Mouse (Mus musculus) splenic B cell, adult 2 months (primary cell): ENCODE results near the gene Mettl7a3.
A peak's percentile ranks its signal among the peaks of the same experiment; 100 is the strongest.
"Not testable (repeated sequence)": the region's sequence is repeated elsewhere in the genome, so short reads cannot be mapped to it uniquely, and the experiment has no call there.

Experiments used
- DNase-seq: peaks from one replicate; pipeline ENCODE4 v3.0.0-alpha.2; 2011; ENCODE audit warnings: low read depth, low spot score
- H3K27me3 ChIP-seq: 2 replicates; pipeline ENCODE4 v1.6.1; 2012; ENCODE audit warnings: mild to moderate bottlenecking, low read length, moderate library complexity, mixed read lengths; ENCODE audit not compliant: control insufficient read depth, poor library complexity, insufficient read depth, severe bottlenecking
- H3K36me3 ChIP-seq: 2 replicates; pipeline ENCODE4 v1.6.1; 2012; ENCODE audit warnings: mild to moderate bottlenecking, low read length, moderate library complexity, mixed read lengths; ENCODE audit not compliant: control insufficient read depth, poor library complexity, insufficient read depth, severe bottlenecking

The Mettl7a3 gene

DNA sequence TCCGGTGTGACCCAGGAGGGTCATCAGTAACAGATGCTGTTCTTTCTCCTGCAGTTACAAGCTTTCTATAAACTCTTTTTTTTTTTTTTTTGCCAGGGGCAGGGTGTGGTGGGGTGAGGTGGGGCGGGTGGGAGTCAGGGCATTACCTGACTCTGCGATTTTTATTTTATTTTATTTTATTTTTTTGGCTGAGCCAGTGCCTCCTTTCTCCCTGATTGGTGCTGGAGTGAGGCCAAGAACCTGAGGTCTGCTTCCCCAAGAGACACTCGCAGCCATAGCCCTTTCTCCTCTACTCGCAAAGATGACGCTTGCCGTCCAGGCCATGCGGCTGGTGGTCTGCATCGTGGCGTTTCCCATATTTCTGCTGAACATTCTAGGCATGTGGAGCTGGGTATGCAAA is at the start of gene Mettl7a3:
Gene Mettl7a3 (plus strand): TSS at position 301 of the 400 bp plus-strand sequence.
- no peaks in the 10 kb centered on the region for H3K36me3 ChIP-seq
- H3K27me3 ChIP-seq = no peaks in the 10 kb centered on the region
- no peak for DNase-seq

DNA sequence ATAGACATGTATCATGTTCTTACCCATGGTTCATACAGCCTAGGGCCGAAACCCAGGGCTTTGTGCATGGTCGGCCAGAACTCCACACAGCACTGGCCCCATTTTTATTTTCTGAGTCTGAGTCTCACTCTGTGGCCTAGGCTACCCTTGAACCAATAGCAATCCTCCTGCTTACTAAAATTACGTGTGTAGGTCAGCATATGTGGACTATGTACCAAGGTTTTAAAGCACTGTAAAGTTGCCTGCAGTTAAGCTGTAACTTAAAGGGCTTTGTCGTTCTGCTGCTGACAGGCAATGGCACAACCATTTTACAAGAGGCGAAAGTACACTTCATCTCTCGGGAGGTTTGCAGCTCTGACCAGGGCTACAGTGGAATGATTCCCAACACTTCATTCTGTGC is 45.7 kb upstream of the Mettl7a3 start:
- Histone ChIP-seq H3K36me3 (no peaks in the 10 kb centered on the region), H3K27me3 (no peaks in the 10 kb centered on the region)
- DNase-seq = no peak

DNA sequence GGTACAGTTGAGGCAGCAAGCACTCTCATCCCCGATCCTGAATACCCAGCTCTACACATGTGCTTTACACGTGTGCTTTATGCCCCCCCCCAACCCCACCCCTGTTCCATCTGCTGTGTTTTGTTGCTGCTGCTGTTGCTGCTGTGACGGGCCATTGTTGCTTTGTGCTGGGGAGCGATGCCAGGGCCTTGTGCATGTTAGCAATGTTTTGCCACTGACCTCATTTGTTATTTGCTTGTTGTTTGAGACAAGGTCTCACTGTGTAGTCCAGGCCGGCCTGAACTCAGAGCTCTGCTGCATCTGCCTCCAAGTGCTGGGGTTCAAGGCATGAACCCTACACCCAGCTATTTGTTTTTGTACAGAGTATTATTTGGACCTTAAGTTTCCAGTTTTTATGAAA is 43.9 kb upstream of the Mettl7a3 start:
- H3K27me3 ChIP-seq = no peaks in the 10 kb centered on the region
- no peak for DNase-seq
- no peaks in the 10 kb centered on the region for H3K36me3 ChIP-seq

DNA sequence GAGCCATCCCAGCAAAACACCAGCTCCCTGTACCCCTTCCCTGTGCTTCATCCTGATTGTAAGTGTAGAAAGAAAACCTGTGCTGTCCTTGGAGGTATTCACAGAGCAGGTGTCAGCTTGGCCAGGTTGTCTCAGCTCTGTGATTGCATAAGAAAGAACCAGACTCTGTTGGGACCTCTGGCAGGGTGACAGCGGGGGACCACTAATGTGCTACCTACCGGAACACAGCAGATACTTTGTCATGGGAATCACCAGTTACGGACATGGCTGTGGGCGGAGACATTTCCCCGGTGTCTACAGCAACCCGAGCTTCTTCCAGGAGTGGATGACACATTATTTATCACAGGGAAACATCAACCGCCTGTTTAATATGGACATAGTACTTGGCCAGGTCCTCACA is 42.4 kb upstream of the Mettl7a3 start:
- H3K27me3 ChIP-seq = no peaks in the 10 kb centered on the region
- no peak for DNase-seq
- no peaks in the 10 kb centered on the region for H3K36me3 ChIP-seq

DNA sequence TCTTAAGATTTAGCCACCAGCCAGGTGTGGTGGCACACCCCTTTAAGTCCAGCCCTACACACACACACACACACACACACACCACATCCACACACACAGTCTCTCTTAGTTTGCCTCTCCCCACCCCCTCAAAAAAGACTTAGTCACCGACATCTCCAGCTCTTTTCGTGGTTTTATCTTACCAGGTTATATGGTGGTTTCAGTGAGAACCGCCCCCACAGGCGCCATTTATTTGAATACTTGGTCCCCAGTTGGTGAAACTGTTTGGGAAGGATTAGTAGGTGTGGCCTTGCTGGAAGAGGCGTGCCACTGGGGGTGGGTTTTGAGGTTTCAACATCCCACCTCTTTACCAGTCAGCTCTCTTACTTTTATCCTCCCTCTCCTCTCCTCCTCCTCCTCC is 36.9 kb upstream of the Mettl7a3 start:
- H3K27me3 ChIP-seq = no peaks in the 10 kb centered on the region
- H3K36me3 ChIP-seq = no peaks in the 10 kb centered on the region
- DNase-seq = no peak

DNA sequence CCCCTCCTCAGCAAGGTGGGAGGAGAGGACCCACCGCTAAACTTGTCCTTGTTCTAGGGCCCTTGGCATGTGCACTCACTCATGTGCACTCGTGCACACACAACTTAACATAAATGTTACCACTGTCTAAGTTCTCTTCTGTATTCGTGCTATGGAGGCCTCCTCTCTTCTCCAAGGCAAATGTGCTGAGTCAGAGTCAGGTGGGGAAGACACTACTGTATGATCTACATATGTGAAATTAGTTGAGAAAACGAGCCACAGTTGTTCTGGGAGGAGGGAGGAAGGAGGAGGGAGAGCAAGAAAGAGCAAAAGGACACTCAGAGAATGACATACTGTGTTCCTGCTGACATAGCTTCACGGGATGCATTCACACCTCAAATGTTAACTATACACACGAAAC is 34.2 kb upstream of the Mettl7a3 start:
- no peaks in the 10 kb centered on the region for H3K27me3 ChIP-seq
- DNase-seq = no peak
- H3K36me3 ChIP-seq = no peaks in the 10 kb centered on the region

DNA sequence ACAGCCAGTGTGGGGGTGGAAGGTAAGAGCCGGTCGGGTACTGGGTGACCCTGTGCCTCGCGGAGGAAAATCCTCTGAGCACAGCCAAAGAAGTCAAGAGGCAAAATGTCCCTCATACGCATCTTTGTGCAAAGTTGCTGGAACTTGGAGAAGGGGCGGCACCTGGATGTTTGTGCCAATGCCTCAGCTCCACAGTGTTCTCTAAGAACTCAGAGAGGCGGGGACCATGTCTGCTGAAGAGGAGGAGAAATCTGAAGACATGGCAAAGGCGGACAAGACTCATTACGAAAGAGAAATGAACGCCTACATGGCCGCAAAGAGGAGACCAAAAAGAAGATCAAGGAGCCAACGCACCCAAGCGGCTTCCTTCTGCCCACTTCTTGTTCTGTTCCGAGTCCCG is 33.2 kb upstream of the Mettl7a3 start:
- no peaks in the 10 kb centered on the region for H3K36me3 ChIP-seq
- no peaks in the 10 kb centered on the region for H3K27me3 ChIP-seq
- no peak for DNase-seq

DNA sequence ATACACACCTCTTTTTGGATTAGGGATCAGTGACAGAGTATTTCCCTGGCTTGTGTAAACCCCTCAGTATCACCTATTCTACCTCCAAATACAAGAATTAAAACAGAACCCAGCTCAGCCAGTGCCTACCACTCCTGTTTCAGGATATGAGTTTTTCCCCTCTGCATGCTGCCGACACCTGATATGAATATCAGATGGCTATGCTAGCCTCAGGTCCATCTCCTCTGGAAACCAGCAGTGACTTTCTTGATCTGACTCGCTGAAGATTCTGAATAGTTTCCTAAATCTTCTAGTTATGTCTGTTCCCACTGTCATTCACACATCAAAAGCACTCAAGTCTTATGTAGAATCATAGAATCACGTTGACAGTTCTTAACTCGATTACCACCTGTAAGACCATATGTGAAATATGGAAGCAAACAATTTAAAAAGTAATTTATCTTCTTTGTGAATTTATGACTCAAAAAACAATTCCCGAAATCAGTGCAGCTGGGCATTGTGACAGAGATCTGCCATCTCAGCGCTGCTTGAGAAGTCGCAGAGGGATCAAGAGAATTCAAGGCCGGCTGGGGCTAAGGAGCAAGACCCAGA is 31.2 kb upstream of the Mettl7a3 start:
- Histone ChIP-seq H3K36me3 (no peaks in the 10 kb centered on the region), H3K27me3 (no peaks in the 10 kb centered on the region)
- DNase-seq = no peak

DNA sequence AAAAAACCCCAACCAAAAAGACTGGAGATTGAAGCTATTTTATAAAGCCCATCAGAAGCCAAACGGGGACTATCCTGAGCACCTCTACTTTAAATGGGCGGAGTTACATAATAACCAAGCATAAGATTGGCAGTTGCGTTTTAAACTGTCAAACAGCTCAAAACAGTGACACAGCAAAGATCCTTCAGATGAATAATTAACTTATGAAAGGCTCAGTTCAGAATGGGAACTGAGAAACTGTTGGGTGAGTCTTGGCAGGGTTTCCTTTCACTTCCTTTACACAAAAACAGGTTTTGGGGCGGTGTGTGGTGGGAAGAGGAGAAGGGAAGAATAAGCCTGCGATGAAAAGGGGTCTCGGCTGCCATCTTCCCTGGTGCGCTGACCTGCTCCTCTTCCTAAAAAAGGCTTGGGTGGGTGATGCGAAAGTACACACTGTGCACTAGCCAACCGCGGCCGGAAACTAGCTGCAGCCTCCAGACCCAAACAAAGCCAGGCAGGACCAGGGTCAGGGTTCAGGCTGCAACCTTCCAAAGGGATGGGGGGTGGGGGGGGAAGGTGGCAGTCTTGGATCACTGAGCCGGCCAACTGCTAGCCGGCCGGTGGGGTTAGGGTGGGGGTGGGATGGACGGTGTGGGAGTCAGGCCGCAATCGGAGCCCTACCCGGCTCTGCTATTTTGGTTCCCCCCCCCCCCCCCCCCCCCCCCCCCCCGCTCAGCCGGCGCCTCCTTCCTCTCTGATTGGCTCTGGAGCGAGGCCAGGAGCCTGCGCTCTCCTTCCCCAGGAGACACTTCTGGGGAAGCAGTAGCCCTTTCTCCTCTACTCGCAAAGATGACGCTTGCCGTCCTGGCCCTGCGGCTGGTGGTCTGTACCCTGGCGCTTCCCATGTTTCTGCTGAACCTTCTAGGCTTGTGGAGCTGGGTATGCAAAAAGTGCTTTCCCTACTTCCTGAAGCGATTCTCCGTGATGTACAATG is 30.4 kb upstream of the Mettl7a3 start, which contains the start of gene Mettl7a1:
Gene Mettl7a1 (plus strand): TSS at position 122 of the 973 bp plus-strand sequence.
- Histone ChIP-seq H3K27me3 (no peaks in the 10 kb centered on the region), H3K36me3 (no peaks in the 10 kb centered on the region)
- DNase-seq = peak; percentile 76

DNA sequence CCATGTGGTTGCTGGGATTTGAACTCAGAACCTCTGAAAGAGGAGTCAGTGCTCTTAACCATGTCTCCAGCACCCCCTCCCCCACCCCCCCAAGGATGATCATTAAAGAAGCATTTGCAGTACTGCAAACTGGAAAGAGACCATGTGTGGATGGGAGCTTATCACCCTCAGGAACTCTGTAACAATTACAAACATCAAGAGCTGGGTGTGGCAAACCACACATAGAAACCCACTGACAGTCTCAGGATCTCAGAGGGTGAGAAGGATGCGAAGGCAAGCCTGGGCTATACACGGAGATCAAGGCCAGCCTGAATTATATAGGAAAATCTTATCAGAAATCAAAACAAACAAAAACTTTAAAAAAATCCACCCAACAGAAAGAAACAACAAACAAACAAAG is 28.5 kb upstream of the Mettl7a3 start:
- no peaks in the 10 kb centered on the region for H3K36me3 ChIP-seq
- H3K27me3 ChIP-seq = no peaks in the 10 kb centered on the region
- DNase-seq = no peak

DNA sequence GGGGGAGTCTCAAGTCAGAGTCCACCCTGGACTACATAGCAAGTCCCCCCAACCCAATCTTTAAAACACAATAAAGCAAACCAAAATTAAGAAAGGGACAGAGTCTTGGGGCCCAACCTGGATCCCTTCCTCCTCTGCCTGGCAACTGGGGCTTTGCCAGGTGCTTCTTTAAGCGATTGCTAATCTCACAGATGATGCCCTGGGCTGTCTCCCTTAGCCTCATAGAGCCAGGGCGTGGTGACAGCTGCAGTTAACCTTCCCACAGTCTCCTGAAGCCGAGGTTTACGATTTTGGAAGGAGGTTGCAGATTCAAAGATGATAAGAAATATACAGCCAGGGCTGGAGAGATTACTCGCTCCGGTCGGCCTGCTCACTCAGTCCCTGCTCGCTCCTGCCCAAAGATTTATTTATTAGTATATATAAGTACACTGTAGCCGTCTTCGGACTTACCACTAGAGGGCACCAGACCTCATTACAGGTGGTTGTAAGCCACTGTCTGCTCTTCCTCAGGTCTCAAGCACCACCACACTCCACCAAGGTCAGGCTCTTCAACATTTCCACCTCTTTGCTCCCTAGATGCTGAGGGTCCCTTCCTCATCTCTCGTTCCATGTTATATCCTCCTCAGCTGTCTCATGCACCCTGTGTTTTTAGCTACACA is 27.2 kb upstream of the Mettl7a3 start:
- H3K27me3 ChIP-seq, H3K36me3 ChIP-seq: not testable (repeated sequence)
- peak; percentile 82 for DNase-seq

DNA sequence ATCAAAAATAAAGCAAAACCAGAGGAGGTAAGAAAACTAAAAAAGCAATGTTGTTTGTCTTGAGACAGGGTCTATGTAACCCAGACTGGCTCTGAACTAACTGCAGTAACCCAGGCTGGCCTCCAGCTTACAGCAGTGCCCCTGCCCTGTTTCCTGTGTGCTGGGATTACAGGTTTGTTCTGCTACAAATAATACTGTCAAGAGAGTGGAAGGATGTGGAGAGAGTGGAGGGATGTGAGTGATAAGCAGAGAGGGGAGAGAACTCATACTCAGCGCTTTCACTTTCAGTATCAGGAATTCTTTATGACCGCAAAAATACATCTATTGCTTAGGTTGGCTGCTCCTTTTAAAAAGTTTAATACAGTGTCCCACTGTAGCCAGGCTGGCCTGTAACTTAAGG is 22.4 kb upstream of the Mettl7a3 start:
- DNase-seq = no peak
- no peaks in the 10 kb centered on the region for H3K36me3 ChIP-seq
- no peaks in the 10 kb centered on the region for H3K27me3 ChIP-seq

DNA sequence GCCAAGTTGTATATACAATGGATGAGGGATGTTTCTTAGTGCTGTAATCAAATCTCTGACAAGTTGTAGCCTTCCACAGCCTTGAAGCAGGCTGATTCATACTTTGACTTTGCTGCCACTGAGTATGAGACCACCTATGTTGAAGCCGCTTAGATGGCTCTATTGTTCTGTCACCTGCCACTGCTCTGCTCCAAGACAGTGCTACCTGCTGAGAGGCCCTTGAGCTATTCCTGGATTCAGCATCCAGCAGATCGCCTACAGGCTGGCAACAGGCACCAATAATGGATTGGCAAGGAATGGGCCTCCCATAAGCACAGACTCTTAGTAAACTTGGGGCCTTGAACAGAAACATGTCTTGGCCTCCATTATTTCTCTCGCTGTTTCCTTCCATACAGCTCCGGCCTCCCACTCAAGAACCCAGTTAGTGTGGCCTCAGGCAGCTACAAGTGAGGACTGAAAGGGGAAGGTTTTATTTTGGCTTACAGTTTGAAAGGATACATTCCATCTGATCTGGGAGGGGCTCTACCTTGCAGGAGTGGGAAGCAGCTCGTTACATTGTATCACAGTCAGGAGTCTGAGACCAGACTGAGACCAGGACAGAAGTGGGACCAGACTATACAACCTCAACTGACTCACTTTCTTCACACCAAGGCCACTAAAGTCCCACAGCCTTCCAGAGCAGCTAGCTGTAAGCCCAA is 20.1 kb upstream of the Mettl7a3 start:
- no peaks in the 10 kb centered on the region for H3K36me3 ChIP-seq
- no peak for DNase-seq
- no peaks in the 10 kb centered on the region for H3K27me3 ChIP-seq

DNA sequence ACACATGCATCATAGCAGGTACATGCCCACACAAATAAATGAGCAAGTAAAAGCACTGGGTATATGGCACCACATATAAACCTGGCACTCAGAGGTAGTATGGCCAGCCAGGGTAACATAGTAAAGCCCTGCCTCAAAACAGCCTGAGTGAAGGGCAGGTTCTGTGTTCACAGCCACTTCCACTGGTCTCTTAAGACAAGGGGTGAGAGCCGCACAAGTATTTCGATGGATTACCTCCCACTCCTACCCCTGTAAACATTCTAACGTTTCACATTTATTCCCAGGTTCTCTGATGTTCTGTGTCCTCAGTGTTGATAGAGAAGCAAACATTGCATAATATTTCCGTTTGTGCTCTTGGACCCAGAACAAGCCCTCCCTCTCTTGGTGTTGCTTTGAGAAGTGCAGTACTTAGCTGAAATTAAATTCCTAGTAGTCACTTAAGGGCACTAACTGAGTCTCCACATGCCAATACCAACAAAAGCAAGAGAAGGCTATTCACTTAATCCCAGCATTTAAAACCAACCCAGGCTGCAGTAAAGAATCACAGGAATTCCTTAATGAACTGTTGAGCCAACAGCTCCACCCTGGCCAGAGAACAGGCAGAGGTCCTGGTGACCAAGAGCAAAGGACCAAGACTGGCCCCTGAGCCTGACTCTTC is 16.6 kb upstream of the Mettl7a3 start:
- not testable (repeated sequence) for H3K27me3 ChIP-seq, DNase-seq

More for the DNA sequence above, 16.6 kb upstream of the Mettl7a3 start:
- H3K36me3 ChIP-seq = not testable (repeated sequence)
